Mouse (Mus musculus): Measurements from ENCODE around the gene C130032M10Rik.

DNA sequence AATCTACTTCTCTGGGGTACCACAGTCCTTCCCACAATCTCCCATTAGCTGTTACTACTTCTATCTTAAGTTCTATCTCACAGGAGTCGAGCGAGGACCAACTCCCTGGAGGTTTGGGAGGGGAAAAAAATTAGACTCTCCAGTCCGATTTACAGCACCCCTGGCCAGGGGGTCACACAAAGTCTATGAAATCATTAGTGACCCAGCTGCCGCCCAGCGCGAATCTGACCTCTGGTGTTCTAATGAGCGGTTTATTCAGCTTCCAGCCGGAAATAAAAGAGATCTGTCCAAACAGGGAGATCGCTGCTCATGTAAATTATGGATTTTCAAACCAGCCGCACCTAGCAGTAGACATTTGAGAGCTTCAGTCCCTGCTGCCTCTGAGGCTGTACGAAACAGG lies 15.8 kb downstream of the C130032M10Rik start:
- no peak for TF ChIP-seq EP300 (IDR thresholded peaks at IDR 0.05; ENCODE audit: low read depth)
- no peak for TF ChIP-seq CTCF (IDR thresholded peaks at IDR 0.05; ENCODE audit: low read depth)

Data from heart, postnatal 0 days (tissue).